Mouse (Mus musculus): ENCODE results near the gene Hist1h3f.
A peak's percentile ranks its signal among the peaks of the same experiment; 100 is the strongest.
"Not testable (repeated sequence)": the region's sequence is repeated elsewhere in the genome, so short reads cannot be mapped to it uniquely, and the experiment has no call there.

Hist1h3f gene

DNA sequence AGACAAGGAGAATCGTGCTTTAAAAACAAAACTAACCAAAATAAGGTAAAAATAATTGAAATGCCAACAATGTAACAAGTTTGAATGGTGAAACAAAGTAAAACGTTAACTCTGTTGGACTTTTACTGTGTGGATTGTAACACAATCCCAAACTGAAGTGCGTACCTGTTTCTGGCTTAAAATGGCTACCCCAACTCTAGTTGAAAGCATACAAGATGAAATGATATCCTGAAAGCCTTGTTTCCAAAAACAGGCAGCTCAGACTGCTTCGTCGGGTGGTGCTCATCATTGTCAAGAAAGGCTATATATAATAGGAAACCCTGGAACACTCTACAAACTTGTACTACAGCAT, 17.7 kb downstream of the Hist1h3f start:
- not testable (repeated sequence) for DNase-seq (ENCODE audit: low spot score in 2 of 2)

GRCm38 (mm10) chr13:23561883-23562659, 18.2 kb downstream of the Hist1h3f start, which contains the start of gene Hist1h3e:
Gene Hist1h3e (minus strand): TSS chr13:23562369.
- peak; percentile 93 to 94 for DNase-seq (ENCODE audit: low spot score in 2 of 2)

GRCm38 (mm10) chr13:23562699-23563462, 19.0 kb downstream of the Hist1h3f start:
- DNase-seq (ENCODE audit: low spot score in 2 of 2) = no peak

DNA sequence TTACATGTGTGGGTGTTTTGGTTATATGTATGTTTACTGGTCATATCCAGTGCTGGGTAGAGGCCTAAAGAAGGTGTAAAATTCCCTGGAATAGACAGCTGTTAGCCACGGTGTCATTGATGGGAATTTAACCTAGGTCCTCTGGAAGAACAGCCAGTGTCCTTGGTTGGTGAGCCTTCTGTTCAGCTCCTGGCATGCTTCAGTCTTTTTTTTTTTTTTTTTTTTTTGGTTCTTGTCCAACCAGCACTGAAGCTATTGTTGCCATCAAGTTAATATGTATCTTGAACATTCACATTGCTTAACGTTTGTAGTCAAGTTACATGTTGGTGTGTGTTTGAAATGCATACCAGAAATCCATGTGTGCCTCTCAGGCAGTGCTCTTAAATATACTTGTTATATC, 20.6 kb downstream of the Hist1h3f start:
- no peak for DNase-seq (ENCODE audit: low spot score in 2 of 2)

DNA sequence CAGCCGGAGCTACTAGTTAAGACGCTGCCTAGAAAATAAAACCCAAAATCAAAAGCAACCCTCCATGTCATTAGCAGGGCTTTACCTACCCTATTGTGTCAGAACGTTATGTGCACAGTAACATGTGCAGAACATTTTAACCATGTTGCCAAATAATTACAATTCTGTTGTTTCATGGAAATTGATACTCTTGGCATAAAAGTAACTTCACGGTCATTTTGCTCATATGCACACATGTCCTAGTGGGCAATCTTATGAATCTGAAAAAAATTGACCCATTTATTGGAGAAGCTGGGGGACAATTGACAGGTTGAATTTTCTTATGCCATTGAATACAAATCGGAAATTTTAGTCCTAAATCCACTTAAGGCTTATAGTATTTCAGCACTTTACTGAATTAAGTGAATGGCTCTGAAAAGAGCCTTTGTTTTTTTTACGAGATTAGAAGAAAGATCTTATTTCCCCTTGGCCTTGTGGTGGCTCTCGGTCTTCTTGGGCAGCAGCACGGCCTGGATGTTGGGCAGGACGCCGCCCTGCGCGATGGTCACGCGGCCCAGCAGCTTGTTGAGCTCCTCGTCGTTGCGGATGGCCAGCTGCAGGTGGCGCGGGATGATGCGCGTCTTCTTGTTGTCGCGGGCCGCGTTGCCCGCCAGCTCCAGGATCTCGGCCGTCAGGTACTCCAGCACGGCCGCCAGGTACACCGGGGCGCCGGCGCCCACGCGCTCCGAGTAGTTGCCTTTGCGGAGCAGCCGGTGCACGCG, 26.6 kb downstream of the Hist1h3f start:
- DNase-seq (ENCODE audit: low spot score in 2 of 2) = not testable (repeated sequence)

GRCm38 (mm10) chr13:23571022-23571503, 27.2 kb downstream of the Hist1h3f start, which contains the start of the genes Hist1h2ae and Hist1h2bg:
Gene Hist1h2ae (minus strand): TSS chr13:23571220.
Gene Hist1h2bg (plus strand): TSS chr13:23571396.
- peak; percentile 58 to 66 for DNase-seq (ENCODE audit: low spot score in 2 of 2)

- DNase-seq (ENCODE audit: low spot score in 2 of 2) = not testable (repeated sequence)
Measured at GRCm38 (mm10) chr13:23571504-23572217, 27.8 kb downstream of the Hist1h3f start.

GRCm38 (mm10) chr13:23572218-23573033, 28.6 kb downstream of the Hist1h3f start:
- no peak for DNase-seq (ENCODE audit: low spot score in 2 of 2)

DNA sequence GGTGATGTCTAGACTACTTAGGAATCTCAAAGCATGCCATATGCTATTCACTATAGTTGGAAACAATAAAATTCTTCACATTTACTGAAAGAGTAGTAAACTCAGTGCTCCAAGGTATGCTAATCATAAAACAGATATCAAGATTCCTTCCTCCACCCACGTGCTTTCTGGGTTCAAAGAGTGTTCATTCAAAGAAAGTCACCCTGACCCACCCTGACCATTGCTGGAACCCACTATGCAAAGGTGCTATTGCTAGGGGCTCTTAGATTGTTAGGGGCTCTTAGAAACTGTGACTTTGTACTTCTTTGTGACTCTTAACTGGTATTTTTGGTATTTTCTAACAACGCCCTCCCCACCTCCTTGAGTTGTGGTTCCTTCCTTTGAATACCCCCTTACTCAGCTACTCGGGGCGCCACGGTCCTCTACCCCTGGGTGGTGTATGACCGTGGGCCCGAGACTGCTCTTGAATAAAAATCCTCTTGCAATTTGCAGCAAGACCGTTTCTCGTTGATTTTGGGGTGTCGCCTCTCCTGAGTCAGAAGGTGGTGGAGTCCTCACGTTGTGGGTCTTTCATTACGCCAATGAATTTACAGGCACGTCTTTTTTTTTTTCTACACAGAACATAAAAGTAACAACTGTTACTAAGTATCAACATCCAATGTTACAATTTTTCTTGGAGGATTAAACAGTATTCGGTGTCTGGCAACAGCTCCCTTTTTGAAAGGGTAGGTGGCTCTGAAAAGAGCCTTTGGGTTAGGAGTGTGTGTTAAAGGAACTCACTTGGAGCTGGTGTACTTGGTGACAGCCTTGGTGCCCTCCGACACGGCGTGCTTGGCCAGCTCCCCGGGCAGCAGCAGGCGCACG, 29.4 kb downstream of the Hist1h3f start:
- not testable (repeated sequence) for DNase-seq (ENCODE audit: low spot score in 2 of 2)

DNA sequence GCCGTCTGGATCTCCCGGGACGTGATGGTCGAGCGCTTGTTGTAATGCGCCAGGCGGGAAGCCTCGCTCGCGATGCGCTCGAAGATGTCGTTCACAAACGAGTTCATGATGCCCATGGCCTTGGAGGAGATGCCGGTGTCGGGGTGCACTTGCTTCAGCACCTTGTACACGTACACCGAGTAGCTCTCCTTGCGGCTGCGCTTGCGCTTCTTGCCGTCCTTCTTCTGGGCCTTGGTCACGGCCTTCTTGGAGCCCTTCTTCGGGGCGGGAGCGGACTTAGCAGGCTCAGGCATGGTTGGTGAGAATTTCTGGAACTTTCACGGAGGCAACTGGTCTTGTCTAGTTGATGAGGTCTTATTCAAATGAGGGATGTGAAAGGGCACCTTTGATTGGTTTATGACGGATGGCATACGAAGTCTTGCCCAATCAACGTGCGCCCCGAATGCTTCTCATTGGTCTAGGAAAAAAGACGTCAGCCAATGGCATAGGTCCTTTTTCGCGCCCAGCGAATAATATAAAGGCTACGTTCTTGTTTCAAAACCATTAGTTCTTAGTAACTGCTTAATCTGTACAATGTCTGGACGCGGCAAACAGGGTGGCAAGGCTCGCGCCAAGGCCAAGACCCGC, 30.2 kb downstream of the Hist1h3f start, which contains the start of the genes Hist1h2bf and Hist1h2ad:
Gene Hist1h2bf, minus strand, starts transcription at position 299 of the 627 bp plus-strand sequence.
Gene Hist1h2ad, plus strand, starts transcription at position 484 of the 627 bp plus-strand sequence.
- peak; percentile 78 to 87 for DNase-seq (ENCODE audit: low spot score in 2 of 2)

- not testable (repeated sequence) for DNase-seq (ENCODE audit: low spot score in 2 of 2)
Measured at GRCm38 (mm10) chr13:23574546-23575170, 30.8 kb downstream of the Hist1h3f start.

DNA sequence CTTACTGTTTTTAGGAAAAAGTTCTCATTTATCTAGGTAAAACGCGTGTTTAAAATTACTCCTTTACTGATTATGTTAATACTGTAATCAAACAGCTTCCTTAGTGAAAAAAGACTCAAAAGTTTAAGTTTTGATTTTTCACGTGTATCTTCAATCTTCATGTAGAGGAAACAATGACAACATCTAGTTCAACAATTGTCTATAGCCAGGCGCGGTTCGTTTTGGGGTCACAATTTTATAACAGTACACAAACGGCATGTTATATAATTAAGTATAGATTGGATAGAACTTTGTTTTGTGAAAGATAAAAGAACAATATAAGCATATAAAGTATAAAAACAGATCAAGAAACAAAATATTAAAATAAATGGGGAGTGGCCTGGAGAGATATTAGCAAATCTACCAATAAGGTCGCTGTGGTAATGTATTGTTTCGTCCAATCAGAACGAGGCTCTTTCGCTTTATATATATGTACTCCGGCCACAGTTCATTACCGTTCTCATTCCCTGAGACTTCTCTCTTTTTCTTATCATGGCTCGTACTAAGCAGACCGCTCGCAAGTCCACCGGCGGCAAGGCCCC, 31.5 kb downstream of the Hist1h3f start, which contains the start of gene Hist1h3d:
Gene Hist1h3d, plus strand, starts transcription at position 493 of the 581 bp plus-strand sequence.
- DNase-seq (ENCODE audit: low spot score in 2 of 2) = peak; percentile 20 to 49

- not testable (repeated sequence) for DNase-seq (ENCODE audit: low spot score in 2 of 2)
Measured at GRCm38 (mm10) chr13:23575864-23576313, 32.0 kb downstream of the Hist1h3f start.

DNA sequence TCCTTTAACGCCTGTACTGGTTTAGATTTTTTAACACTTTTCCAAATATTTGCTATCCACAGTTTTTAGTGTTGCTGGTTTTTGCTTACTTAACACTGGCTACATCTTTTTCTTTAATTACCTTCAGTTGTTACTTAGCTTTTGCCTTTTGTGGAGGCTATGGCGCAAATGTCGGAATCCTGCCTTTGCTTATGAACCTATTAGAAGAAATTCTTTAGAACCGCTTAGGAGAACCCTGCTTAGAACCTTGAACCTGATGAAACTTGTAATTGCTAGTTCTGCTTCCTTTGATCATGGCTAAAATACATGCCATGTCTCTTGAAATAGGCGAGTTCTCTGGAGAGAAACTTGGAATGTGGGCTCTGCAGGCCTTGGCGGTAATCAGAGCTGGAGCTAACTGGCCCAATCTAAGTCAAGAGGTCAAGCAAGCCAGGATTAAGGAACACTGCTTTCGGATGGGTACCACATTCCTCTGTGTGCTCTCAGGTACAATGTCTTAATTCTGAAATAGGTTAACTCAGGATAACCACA, 32.6 kb downstream of the Hist1h3f start:
- DNase-seq (ENCODE audit: low spot score in 2 of 2) = no peak

- DNase-seq (ENCODE audit: low spot score in 2 of 2) = no peak
Measured at GRCm38 (mm10) chr13:23576906-23577639, 33.2 kb downstream of the Hist1h3f start.

- no peak for DNase-seq (ENCODE audit: low spot score in 2 of 2)
Measured at GRCm38 (mm10) chr13:23577835-23578234, 34.0 kb downstream of the Hist1h3f start.
